Mouse (Mus musculus) layer of hippocampus, adult 6 months (tissue): ENCODE measurements around the gene Gm21746. TPM values are rescaled to one million over a fixed set of nuclear protein-coding genes. Genes with fewer than 3 reads are reported as not detected.

Source experiments
- long read RNA-seq, 2 experiments: library from polyadenylated mRNA; unstranded; transcript quantifications; one replicate each; pipeline ENCODE4 v2.0.0; 2019 to 2020
- polyA plus RNA-seq: library from polyadenylated mRNA; unstranded; fragments of <200 nt; fragmentation: Nextera tagmentation; gene quantifications from 2 replicates; pipeline ENCODE4 v1.2.3, GENCODE M21; 2021

The Gm21746 gene
- polyA plus RNA-seq: not detected in 2 replicates
- long read RNA-seq, experiment 1: 0 reads
- long read RNA-seq, experiment 2: 0 reads

GRCm38 (mm10) chrY:6237895-6238294 is at the start of gene Gm21746:
TSS of gene Gm21746 (minus strand) at chrY:6237995.

GRCm38 (mm10) chrY:6266798-6267197 is 29.0 kb upstream of the Gm21746 start, which contains the start of gene Gm20873:
TSS of gene Gm20873 (plus strand) at chrY:6267098.

Other genes with a start within 250 kb of the Gm21746 start
- gene Gm20873, start 29.1 kb upstream of the Gm21746 start, polyA plus RNA-seq: not detected in 2 replicates